Comparison of ENCODE assay signal across 10 mouse cellular contexts in the genomic region with DNA sequence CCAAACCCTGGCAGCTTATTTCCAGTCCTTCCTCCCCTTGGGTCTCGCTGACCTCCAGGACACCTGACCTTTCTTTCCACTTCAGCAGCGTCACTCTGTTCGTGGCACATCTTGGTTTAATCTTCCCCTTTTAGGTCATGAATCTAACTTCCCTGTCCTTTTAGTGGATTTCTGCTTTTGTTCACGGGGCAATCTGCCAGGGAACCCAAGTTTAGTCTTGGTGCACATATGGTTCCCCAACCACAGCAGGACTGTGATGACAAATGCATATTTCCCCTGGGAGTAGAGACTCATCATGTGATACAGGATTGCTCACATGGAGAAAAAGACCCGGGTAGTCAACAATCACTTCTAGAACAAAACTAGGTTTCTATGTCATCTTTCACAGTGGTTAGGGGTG.
DNase-seq lines count a peak whose midpoint lies in the region; ATAC-seq and TF ChIP-seq lines count a peak whose summit lies in the region.
"Had no signal": no experiment of that assay in that cellular context is flagged by ENCODE, and none has a peak within 500 bp of the region (broad histone marks: within the 10 kb centered on the region; RNA-seq: fewer than 3 reads in every experiment).

No protein-coding gene starts in this region.

- no peak for TF ChIP-seq POLR2A in heart, adult 2 months (IDR thresholded peaks at IDR 0.05; ENCODE audit: insufficient read depth, low read depth, low read length)

- H3K9ac ChIP-seq in heart, adult 2 months (ENCODE audit: low read depth, low read length): no peak overlapping the region
- H3K9ac ChIP-seq in heart, embryonic 12.5 days: no peak overlapping the region

- no peak for ATAC-seq in heart, embryonic 12.5 days (ENCODE audit: insufficient number of reproducible peaks, low FRiP score)
- ATAC-seq in erythroid progenitor cell, adult 5-6 weeks (replicated peaks; ENCODE audit: low FRiP score, poor library complexity, severe bottlenecking): no peak
- ATAC-seq: hindbrain, embryonic 16.5 days had no signal

- no peaks in the 10 kb centered on the region for H3K27me3 ChIP-seq in heart, adult 2 months (ENCODE audit: control insufficient read depth, insufficient read depth, low read length)
- H3K27me3 ChIP-seq in heart, embryonic 12.5 days (replicated peaks): no peaks in the 10 kb centered on the region

- intact Hi-C loops in heart, adult 2 months (cut with DNase I): no loop called here
- intact Hi-C loops in heart, postnatal 25 days (cut with DNase I): no loop called here

- no peaks in the 10 kb centered on the region for H3K36me3 ChIP-seq in heart, adult 2 months (ENCODE audit: control insufficient read depth, insufficient read depth, low read length)
- no peaks in the 10 kb centered on the region for H3K36me3 ChIP-seq in heart, embryonic 12.5 days
- H3K36me3 ChIP-seq: G1E had no signal

- peak in 1 of 2 experiments; percentile 64 for DNase-seq in heart, adult 2 months
- DNase-seq in NIH3T3 (ENCODE audit: low read depth): peak; percentile 40
- DNase-seq in heart, postnatal 25 days (ENCODE audit: low spot score): peak; percentile 21
- DNase-seq in lung, postnatal 36 days: peak; percentile 57
- DNase-seq in thymus, postnatal 25 days: no peak
- no peak for DNase-seq in ovary, postnatal 36 days (ENCODE audit: low spot score)

- H3K27ac ChIP-seq in heart, adult 2 months: no peak overlapping the region
- H3K27ac ChIP-seq in heart, embryonic 12.5 days (ENCODE audit: poor library complexity, severe bottlenecking): no peak overlapping the region

- no peaks in the 10 kb centered on the region for H3K9me3 ChIP-seq in heart, embryonic 12.5 days (replicated peaks)
- H3K9me3 ChIP-seq: G1E had no signal

- H3K4me1 ChIP-seq in heart, adult 2 months (ENCODE audit: control insufficient read depth, insufficient read depth, low read length): no peaks in the 10 kb centered on the region
- peaks cover 2% of the 10 kb centered on the region; the same call in 1 of the 2 replicates for H3K4me1 ChIP-seq in heart, embryonic 12.5 days (replicated peaks)

- 0 out of 2 replicates have a peak, but pooled peaks have one; percentile 14 for TF ChIP-seq EP300 in heart, adult 2 months (IDR thresholded peaks at IDR 0.05; ENCODE audit: insufficient read depth, low read depth, low read length)

- H3K4me2 ChIP-seq in heart, embryonic 12.5 days: no peak overlapping the region

- 71% methylated on average over 5 of the region's 5 CpGs for WGBS in heart, adult 2 months
- 72% methylated on average over 5 of the region's 5 CpGs for WGBS in heart, embryonic 12.5 days

- H3K4me3 ChIP-seq in heart, adult 2 months: no peak overlapping the region
- H3K4me3 ChIP-seq in heart, embryonic 12.5 days: no peak overlapping the region

- no peaks in the 10 kb centered on the region for H3K79me2 ChIP-seq in heart, adult 2 months (replicated peaks; ENCODE audit: control insufficient read depth, insufficient read depth, low read length)

- TF ChIP-seq CTCF in heart, adult 2 months (IDR thresholded peaks at IDR 0.05): no peak

Comparison
In these comparisons a context has a peak if more than half of its experiments do, and no peak if none do; other contexts are left out.
1. DNase-seq: peak in NIH3T3 (single experiment), heart, postnatal 25 days (single experiment) and lung, postnatal 36 days (single experiment); none in thymus, postnatal 25 days (single experiment) and ovary, postnatal 36 days (single experiment).